Mouse (Mus musculus) intestine, postnatal 0 days (tissue): ENCODE measurements at regions not wholly inside any gene's neighbourhood (a gene's known extent, or its start where the extent isn't known, plus 50 kb on each side); places are given as distances from the start of the nearest gene placed in this dataset.

ENCODE experiments used
- ATAC-seq: fragments of 200-750 bp; cut with Nextera tagmentation; 2 replicates; pipeline ENCODE4 v1.8.0; 2017; ENCODE audit warnings: mild to moderate bottlenecking, moderate TSS enrichment, moderate library complexity
- H3K27ac ChIP-seq: fragments of 300-500 bp; sonication (generic); 2 replicates; pipeline ENCODE4 v1.5.1; 2014; ENCODE audit warnings: mild to moderate bottlenecking, low read depth, low read length, moderate library complexity
- H3K27me3 ChIP-seq: fragments of 300-500 bp; sonication (generic); replicated peaks from 2 replicates; pipeline ENCODE4 v1.6.1; 2014; ENCODE audit warnings: low read length, mixed read lengths; ENCODE audit not compliant: control insufficient read depth, insufficient read depth
- H3K36me3 ChIP-seq: fragments of 300-500 bp; sonication (generic); 2 replicates; pipeline ENCODE4 v1.6.1; 2014; ENCODE audit warnings: mild to moderate bottlenecking, moderate library complexity; ENCODE audit not compliant: control insufficient read depth, insufficient read depth
- H3K4me1 ChIP-seq: fragments of 300-500 bp; sonication (generic); replicated peaks from 2 replicates; pipeline ENCODE4 v1.6.1; 2014; ENCODE audit warnings: antibody characterized with exemption, low read length, mixed read lengths; ENCODE audit not compliant: control insufficient read depth, insufficient read depth
- H3K4me2 ChIP-seq: fragments of 300-500 bp; sonication (generic); replicated peaks from 2 replicates; pipeline ENCODE4 v1.6.1; 2014; ENCODE audit warnings: low read depth, mild to moderate bottlenecking, moderate library complexity
- H3K4me3 ChIP-seq: fragments of 300-500 bp; sonication (generic); 2 replicates; pipeline ENCODE4 v1.5.1; 2014; ENCODE audit warnings: low read depth, low read length
- H3K9ac ChIP-seq: fragments of 300-500 bp; sonication (generic); 2 replicates; pipeline ENCODE4 v1.6.1; 2014; ENCODE audit warnings: mild to moderate bottlenecking, low read depth, low read length
- H3K9me3 ChIP-seq: fragments of 300-500 bp; sonication (generic); 2 replicates; pipeline ENCODE4 v1.6.1; 2016; ENCODE audit warnings: mixed run types; ENCODE audit not compliant: control insufficient read depth
- CTCF ChIP-seq: sonication (generic); IDR thresholded peaks from 2 replicates; pipeline ENCODE4 v1.5.1; 2016; ENCODE audit warnings: low read depth, mild to moderate bottlenecking, control low read depth, antibody characterized with exemption, moderate library complexity
- WGBS: fragments of 180-500 bp; shearing (Covaris S2); extraction: QIAGEN DNeasy Blood & Tissue Kit; methylation state at CpG from one replicate; pipeline ENCODE4 v1.1.7; 2014; 5-methylcytosine and 5-hydroxymethylcytosine counted together

GRCm38 (mm10) chr12:25613473-25613872, 516.5 kb upstream of the Id2 start:
- H3K27me3 ChIP-seq: no peaks in the 10 kb centered on the region
- no peak for TF ChIP-seq CTCF
- no peak overlapping the region for H3K4me3 ChIP-seq
- no peak for ATAC-seq
- H3K36me3 ChIP-seq: no peaks in the 10 kb centered on the region
- H3K9me3 ChIP-seq: no peaks in the 10 kb centered on the region
- H3K4me1 ChIP-seq: no peaks in the 10 kb centered on the region
- H3K9ac ChIP-seq: no peak overlapping the region
- no peak overlapping the region for H3K27ac ChIP-seq
- no peak overlapping the region for H3K4me2 ChIP-seq

- no peak for ATAC-seq
- no peaks in the 10 kb centered on the region for H3K27me3 ChIP-seq
- no peak overlapping the region for H3K4me2 ChIP-seq
- H3K27ac ChIP-seq: no peak overlapping the region
- no peak overlapping the region for H3K4me3 ChIP-seq
- 73% methylated on average over 2 of the region's 2 CpGs for WGBS
- no peaks in the 10 kb centered on the region for H3K9me3 ChIP-seq
- no peaks in the 10 kb centered on the region for H3K4me1 ChIP-seq
- no peak overlapping the region for H3K9ac ChIP-seq
- no peaks in the 10 kb centered on the region for H3K36me3 ChIP-seq
- TF ChIP-seq CTCF: no peak
Measured at GRCm38 (mm10) chr12:25609045-25609444, 512.1 kb upstream of the Id2 start.

DNA sequence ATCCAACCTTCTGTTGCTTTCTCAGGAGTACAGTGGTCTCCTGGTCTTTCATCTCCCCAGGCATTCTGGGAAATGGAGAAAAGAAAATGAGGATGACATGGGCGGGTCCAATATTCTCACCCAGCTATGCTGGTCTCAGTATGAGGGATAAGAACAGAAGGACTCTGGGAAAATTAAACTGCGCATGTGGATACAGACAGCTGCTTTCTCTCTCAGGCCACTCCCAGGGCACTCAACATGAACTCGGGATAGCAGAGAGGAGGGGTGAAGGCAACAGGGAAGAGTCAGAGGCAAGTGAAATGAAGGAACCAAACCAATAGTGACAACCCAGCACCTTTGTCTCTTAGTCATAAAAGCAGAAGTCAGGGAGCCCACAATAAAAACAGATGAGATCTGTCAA, 508.5 kb upstream of the Id2 start:
- no peaks in the 10 kb centered on the region for H3K27me3 ChIP-seq
- no peak for TF ChIP-seq CTCF
- WGBS: 63% methylated on average over 3 of the region's 3 CpGs

GRCm38 (mm10) chr12:25590262-25590661, 493.3 kb upstream of the Id2 start:
- Histone ChIP-seq H3K36me3 (no peaks in the 10 kb centered on the region), H3K9me3 (no peaks in the 10 kb centered on the region), H3K4me3 (no peak overlapping the region), H3K27ac (no peak overlapping the region), H3K4me1 (no peaks in the 10 kb centered on the region), H3K4me2 (no peak overlapping the region), H3K27me3 (no peaks in the 10 kb centered on the region), H3K9ac (no peak overlapping the region)
- no peak for ATAC-seq
- TF ChIP-seq CTCF: no peak
- 76% methylated on average over 2 of the region's 2 CpGs for WGBS

More for the DNA sequence above, 508.5 kb upstream of the Id2 start:
- H3K36me3 ChIP-seq: no peaks in the 10 kb centered on the region
- no peak overlapping the region for H3K27ac ChIP-seq
- H3K4me3 ChIP-seq: no peak overlapping the region
- H3K9me3 ChIP-seq: no peaks in the 10 kb centered on the region
- H3K9ac ChIP-seq: no peak overlapping the region
- no peaks in the 10 kb centered on the region for H3K4me1 ChIP-seq
- ATAC-seq: no peak
- H3K4me2 ChIP-seq: no peak overlapping the region

- Histone ChIP-seq H3K4me1 (no peaks in the 10 kb centered on the region), H3K9ac (no peak overlapping the region), H3K4me3 (no peak overlapping the region), H3K27ac (no peak overlapping the region), H3K27me3 (no peaks in the 10 kb centered on the region), H3K36me3 (no peaks in the 10 kb centered on the region), H3K4me2 (no peak overlapping the region), H3K9me3 (no peaks in the 10 kb centered on the region)
- no peak for TF ChIP-seq CTCF
- no peak for ATAC-seq
- 93% methylated on average over 3 of the region's 3 CpGs for WGBS
Measured at GRCm38 (mm10) chr12:25585746-25586145, 488.8 kb upstream of the Id2 start.

GRCm38 (mm10) chr12:25579407-25579806, 482.5 kb upstream of the Id2 start:
- no peaks in the 10 kb centered on the region for H3K36me3 ChIP-seq
- ATAC-seq: no peak
- H3K27ac ChIP-seq: no peak overlapping the region
- no peaks in the 10 kb centered on the region for H3K9me3 ChIP-seq
- H3K27me3 ChIP-seq: no peaks in the 10 kb centered on the region
- 65% methylated on average over 8 of the region's 8 CpGs for WGBS
- H3K4me2 ChIP-seq: no peak overlapping the region
- no peaks in the 10 kb centered on the region for H3K4me1 ChIP-seq
- H3K4me3 ChIP-seq: no peak overlapping the region
- no peak overlapping the region for H3K9ac ChIP-seq
- no peak for TF ChIP-seq CTCF

- Histone ChIP-seq H3K9ac (no peak overlapping the region), H3K4me2 (no peak overlapping the region), H3K4me3 (no peak overlapping the region), H3K27me3 (no peaks in the 10 kb centered on the region), H3K36me3 (no peaks in the 10 kb centered on the region), H3K9me3 (no peaks in the 10 kb centered on the region), H3K4me1 (no peaks in the 10 kb centered on the region), H3K27ac (no peak overlapping the region)
- no peak for ATAC-seq
- 84% methylated on average over 2 of the region's 2 CpGs for WGBS
- no peak for TF ChIP-seq CTCF
Measured at GRCm38 (mm10) chr12:25565131-25565530, 468.2 kb upstream of the Id2 start.
